In the genomic region with DNA sequence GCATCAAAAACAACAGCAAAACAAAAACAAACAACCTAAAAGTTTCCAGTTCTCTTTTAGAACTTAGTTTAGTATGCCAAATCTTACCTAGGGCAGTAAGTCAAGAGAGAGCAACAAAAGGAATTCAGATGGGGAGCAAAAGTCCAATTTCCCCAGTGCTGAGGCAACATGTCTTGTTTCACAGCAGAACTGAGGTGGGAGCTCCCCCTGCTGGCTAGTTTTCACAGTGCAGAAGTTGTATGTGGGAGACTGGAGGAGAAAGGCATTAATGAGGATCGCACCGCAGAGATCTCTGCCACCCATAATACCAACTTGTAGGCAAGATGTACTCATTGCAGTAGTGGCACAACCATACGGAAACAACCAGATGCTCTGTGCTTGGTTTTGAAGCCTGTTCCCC, we compare ENCODE assay signal across 9 mouse cellular contexts. TPM values are rescaled to one million over a fixed set of nuclear protein-coding genes. Genes with fewer than 3 reads are reported as not detected.
A peak's percentile ranks its signal among the peaks of the same experiment; 100 is the strongest.
DNase-seq lines count a peak whose midpoint lies in the region; ATAC-seq and TF ChIP-seq lines count a peak whose summit lies in the region.
"Had no signal": no experiment of that assay in that cellular context is flagged by ENCODE, and none has a peak within 500 bp of the region (broad histone marks: within the 10 kb centered on the region; RNA-seq: fewer than 3 reads in every experiment).

No protein-coding gene starts in this region.

- intact Hi-C loops in heart, adult 2 months (cut with DNase I), result loop anchor here (1.0 to 10.0 kb wide), 5 partner anchors 61 to 434 kb away; a partner anchor contains a TSS

- TF ChIP-seq EP300 in heart, adult 2 months (IDR thresholded peaks at IDR 0.05; ENCODE audit: insufficient read depth, low read depth, low read length), result peak; percentile 84

- ATAC-seq in cerebellum, adult (ENCODE audit: insufficient number of reproducible peaks, low FRiP score, low TSS enrichment), result no peak; the same call in 1 of the 2 replicates
- ATAC-seq in activated CD4-positive, CD25-positive, alpha-beta regulatory T cell, adult 4 months, result peak; percentile 63
- ATAC-seq in common myeloid progenitor, adult 5-6 weeks (replicated peaks; ENCODE audit: low read depth, poor library complexity, severe bottlenecking), result peak; percentile 92

- WGBS in heart, adult 2 months, result 48% methylated on average over 3 of the region's 3 CpGs

- H3K27me3 ChIP-seq in heart, adult 2 months (ENCODE audit: control insufficient read depth, insufficient read depth, low read length), result no peaks in the 10 kb centered on the region
- H3K27me3 ChIP-seq: neural tube, embryonic 12.5 days had no signal

- no peak for TF ChIP-seq POLR2A in heart, adult 2 months (IDR thresholded peaks at IDR 0.05; ENCODE audit: insufficient read depth, low read depth, low read length)

- no peak; the same call in 1 of the 2 replicates for TF ChIP-seq CTCF in heart, adult 2 months (IDR thresholded peaks at IDR 0.05)

- H3K9ac ChIP-seq in heart, adult 2 months (ENCODE audit: low read depth, low read length), result no peak overlapping the region
- H3K9ac ChIP-seq: neural tube, embryonic 12.5 days had no signal

- peaks cover 1% of the 10 kb centered on the region; the same call in 1 of the 2 replicates for H3K4me1 ChIP-seq in heart, adult 2 months (ENCODE audit: control insufficient read depth, insufficient read depth, low read length)
- H3K4me1 ChIP-seq: neural tube, embryonic 12.5 days had no signal

- H3K27ac ChIP-seq in heart, adult 2 months, result no peak overlapping the region
- H3K27ac ChIP-seq: neural tube, embryonic 12.5 days had no signal

- no peaks in the 10 kb centered on the region for H3K79me2 ChIP-seq in heart, adult 2 months (replicated peaks; ENCODE audit: control insufficient read depth, insufficient read depth, low read length)

- no peaks in the 10 kb centered on the region for H3K36me3 ChIP-seq in heart, adult 2 months (ENCODE audit: control insufficient read depth, insufficient read depth, low read length)

- H3K4me3 ChIP-seq in heart, adult 2 months, result no peak overlapping the region
- H3K4me3 ChIP-seq: neural tube, embryonic 12.5 days had no signal

- DNase-seq in cerebellum, adult 11 months, result peak; percentile 74
- DNase-seq in heart, adult 2 months, result peak; percentile 77 to 91
- peak; percentile 82 for DNase-seq in layer of hippocampus, adult 9-10 months (ENCODE audit: low spot score)
- peak; percentile 95 for DNase-seq in lung, postnatal 36 days
- DNase-seq in spleen, adult 18-20 months, result peak; percentile 59 to 86

RNA-seq across cellular contexts. Expression of a gene that starts 58.8 kb away (rescaled TPM):
- 1 to 10 TPM; 1.2 to 1.6 TPM for polyA plus RNA-seq in activated CD4-positive, CD25-positive, alpha-beta regulatory T cell, adult 4 months (2017; shearing (Covaris generic))
- 16.1 and 17.5 TPM in 2 replicates for total RNA-seq in common myeloid progenitor, adult 5-6 weeks (2017)
- total RNA-seq in heart, adult 2 months (2021), result 10 to 100 TPM; 30.5 to 30.9 TPM
- 8.5 and 13.5 TPM in 2 replicates for polyA plus RNA-seq in heart, adult 2 months (2012; rRNA removed)
